Mouse (Mus musculus): ENCODE measurements around the gene Gm28038.
A peak's percentile ranks its signal among the peaks of the same experiment; 100 is the strongest.

The Gm28038 gene

GRCm38 (mm10) chr2:30280743-30281142 lies at the start of gene Gm28038:
Gene Gm28038, plus strand, starts transcription at chr2:30281043.
- no peak for DNase-seq

- no peak for DNase-seq
Measured at GRCm38 (mm10) chr2:30235593-30235992, 45.2 kb upstream of the Gm28038 start.

GRCm38 (mm10) chr2:30236426-30237198 lies 44.2 kb upstream of the Gm28038 start:
- no peak for DNase-seq

GRCm38 (mm10) chr2:30237199-30237880 lies 43.5 kb upstream of the Gm28038 start, which contains the start of gene Lrrc8a:
Gene Lrrc8a, plus strand, starts transcription at chr2:30237715.
- peak; percentile 100 for DNase-seq

- peak; percentile 73 for DNase-seq
Measured at GRCm38 (mm10) chr2:30237881-30238280, 43.0 kb upstream of the Gm28038 start.

- DNase-seq, result no peak
Measured at GRCm38 (mm10) chr2:30238906-30239465, 41.9 kb upstream of the Gm28038 start.

- DNase-seq, result peak; percentile 71 to 81
Measured at GRCm38 (mm10) chr2:30239777-30240176, 41.1 kb upstream of the Gm28038 start.

GRCm38 (mm10) chr2:30240267-30240666 lies 40.6 kb upstream of the Gm28038 start, which contains the start of gene Gm28035:
Gene Gm28035, plus strand, starts transcription at chr2:30240567.
- no peak for DNase-seq

GRCm38 (mm10) chr2:30242509-30242908 lies 38.3 kb upstream of the Gm28038 start:
- DNase-seq, result peak; percentile 86 to 90

GRCm38 (mm10) chr2:30243391-30243790 lies 37.5 kb upstream of the Gm28038 start:
- DNase-seq, result no peak

- DNase-seq, result peak in 1 of 2 experiments; percentile 36
Measured at GRCm38 (mm10) chr2:30244595-30245178, 36.2 kb upstream of the Gm28038 start.

GRCm38 (mm10) chr2:30247036-30247435 lies 33.8 kb upstream of the Gm28038 start:
- DNase-seq, result no peak

GRCm38 (mm10) chr2:30247681-30248080 lies 33.2 kb upstream of the Gm28038 start:
- no peak for DNase-seq

- DNase-seq, result no peak
Measured at GRCm38 (mm10) chr2:30249182-30249581, 31.7 kb upstream of the Gm28038 start.

- DNase-seq, result no peak
Measured at GRCm38 (mm10) chr2:30250166-30251128, 30.4 kb upstream of the Gm28038 start.

GRCm38 (mm10) chr2:30251417-30252104 lies 29.3 kb upstream of the Gm28038 start:
- peak; percentile 68 to 71 for DNase-seq

- DNase-seq, result no peak
Measured at GRCm38 (mm10) chr2:30252521-30252920, 28.3 kb upstream of the Gm28038 start.

- DNase-seq, result no peak
Measured at GRCm38 (mm10) chr2:30253809-30254208, 27.0 kb upstream of the Gm28038 start.

- DNase-seq, result no peak
Measured at GRCm38 (mm10) chr2:30255631-30256395, 25.0 kb upstream of the Gm28038 start.

- DNase-seq, result no peak
Measured at GRCm38 (mm10) chr2:30256616-30257350, 24.1 kb upstream of the Gm28038 start.

All from lung, adult 18-20 months (tissue).